Mouse (Mus musculus): ENCODE measurements around the gene Kcnk16. TPM values are rescaled to one million over a fixed set of nuclear protein-coding genes. Genes with fewer than 3 reads are reported as not detected.
A peak's percentile ranks its signal among the peaks of the same experiment; 100 is the strongest.

Kcnk16 gene
- polyA plus RNA-seq, 1 experiment from 2014 or later, result 5.5 TPM

GRCm38 (mm10) chr14:20243158-20243557 lies 25.8 kb downstream of the Kcnk16 start:
- Histone ChIP-seq H3K9me3 (ENCODE audit: control insufficient read depth, low read length) (no peaks in the 10 kb centered on the region), H3K9ac (ENCODE audit: low read length) (no peak overlapping the region), H3K4me1 (replicated peaks; ENCODE audit: control insufficient read depth, insufficient read depth, low read length) (no peaks in the 10 kb centered on the region), H3K27ac (ENCODE audit: low read depth) (no peak overlapping the region), H3K4me2 (ENCODE audit: low read length) (no peak overlapping the region), H3K27me3 (replicated peaks; ENCODE audit: control insufficient read depth, insufficient read depth, low read length) (no peaks in the 10 kb centered on the region), H3K36me3 (ENCODE audit: control insufficient read depth, insufficient read depth, low read length) (no peaks in the 10 kb centered on the region), H3K4me3 (ENCODE audit: low read depth, low read length) (no peak overlapping the region)
- ATAC-seq (replicated peaks; ENCODE audit: low FRiP score, low TSS enrichment, low read depth) (no peak), DNase-seq (ENCODE audit: low spot score) (no peak)
- 77% methylated on average over 3 of the region's 3 CpGs for WGBS

- H3K36me3 ChIP-seq (ENCODE audit: control insufficient read depth, insufficient read depth, low read length), result no peaks in the 10 kb centered on the region
- no peak overlapping the region for H3K9ac ChIP-seq (ENCODE audit: low read length)
- no peak for DNase-seq (ENCODE audit: low spot score)
- H3K27me3 ChIP-seq (replicated peaks; ENCODE audit: control insufficient read depth, insufficient read depth, low read length), result no peaks in the 10 kb centered on the region
- H3K4me3 ChIP-seq (ENCODE audit: low read depth, low read length), result no peak overlapping the region
- H3K4me1 ChIP-seq (replicated peaks; ENCODE audit: control insufficient read depth, insufficient read depth, low read length), result no peaks in the 10 kb centered on the region
- no peak overlapping the region for H3K27ac ChIP-seq (ENCODE audit: low read depth)
- 74% methylated on average over 8 of the region's 8 CpGs for WGBS
- no peak overlapping the region for H3K4me2 ChIP-seq (ENCODE audit: low read length)
- ATAC-seq (replicated peaks; ENCODE audit: low FRiP score, low TSS enrichment, low read depth), result 0 out of 2 replicates have a peak, but pooled peaks have one; percentile 27
- no peaks in the 10 kb centered on the region for H3K9me3 ChIP-seq (ENCODE audit: control insufficient read depth, low read length)
These were observed 26.5 kb downstream of the Kcnk16 start for GRCm38 (mm10) chr14:20242454-20242853.

- H3K9me3 ChIP-seq (ENCODE audit: control insufficient read depth, low read length), result no peaks in the 10 kb centered on the region
- no peaks in the 10 kb centered on the region for H3K36me3 ChIP-seq (ENCODE audit: control insufficient read depth, insufficient read depth, low read length)
- H3K27ac ChIP-seq (ENCODE audit: low read depth), result no peak overlapping the region
- H3K27me3 ChIP-seq (replicated peaks; ENCODE audit: control insufficient read depth, insufficient read depth, low read length), result no peaks in the 10 kb centered on the region
- H3K4me2 ChIP-seq (ENCODE audit: low read length), result no peak overlapping the region
- 90% methylated on average over 2 of the region's 2 CpGs for WGBS
- H3K4me1 ChIP-seq (replicated peaks; ENCODE audit: control insufficient read depth, insufficient read depth, low read length), result no peaks in the 10 kb centered on the region
- DNase-seq (ENCODE audit: low spot score) (no peak), ATAC-seq (replicated peaks; ENCODE audit: low FRiP score, low TSS enrichment, low read depth) (no peak)
- no peak overlapping the region for H3K9ac ChIP-seq (ENCODE audit: low read length)
- no peak overlapping the region for H3K4me3 ChIP-seq (ENCODE audit: low read depth, low read length)
These were observed 34.6 kb downstream of the Kcnk16 start for GRCm38 (mm10) chr14:20234403-20234802.

DNA sequence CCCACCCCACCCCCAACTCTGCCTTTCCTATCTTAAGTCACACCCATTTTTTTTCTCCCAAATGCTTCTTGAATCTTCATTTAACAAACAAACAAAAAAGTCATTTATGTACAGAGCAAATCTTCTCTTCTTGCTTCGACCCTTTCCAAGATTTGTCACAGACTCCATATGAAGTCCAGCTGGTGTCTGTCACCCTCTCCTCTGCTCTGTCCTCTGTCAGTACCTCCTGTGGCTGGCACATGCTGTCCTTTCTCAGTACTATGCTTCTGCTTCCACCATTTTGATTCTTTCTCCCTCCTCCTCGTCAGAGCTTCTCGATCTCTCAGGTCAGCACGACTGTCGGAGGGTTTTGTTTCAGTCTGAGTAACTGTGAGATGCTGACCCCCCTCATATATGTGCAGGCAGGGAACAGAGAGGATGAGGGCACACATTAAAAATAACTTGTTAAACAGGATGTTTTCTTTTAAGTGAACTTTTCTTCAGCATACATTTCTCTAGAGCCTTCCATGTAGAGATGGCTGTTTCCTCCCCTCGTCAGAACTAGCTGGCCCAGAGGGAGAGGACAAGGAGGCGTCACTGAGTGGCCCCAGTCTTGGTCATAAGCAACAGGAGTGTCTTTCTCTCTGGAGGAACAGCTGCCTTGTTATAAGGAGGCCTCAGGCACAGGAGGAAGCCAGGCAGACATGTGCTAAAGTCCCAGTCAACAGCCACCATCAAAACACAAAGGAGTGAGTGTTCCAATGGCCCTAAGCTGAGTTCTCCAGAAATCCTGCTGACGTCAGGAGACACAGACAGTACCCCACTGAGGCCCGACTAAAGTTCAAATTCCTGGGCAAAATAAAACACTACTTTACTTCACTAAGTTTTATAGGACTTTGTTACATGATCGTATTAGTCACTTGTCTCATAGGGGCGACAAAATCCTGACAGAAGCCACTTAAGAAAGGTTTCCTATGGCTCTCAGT lies 35.7 kb downstream of the Kcnk16 start:
- ATAC-seq (replicated peaks; ENCODE audit: low FRiP score, low TSS enrichment, low read depth) (no peak), DNase-seq (ENCODE audit: low spot score) (no peak)
- Histone ChIP-seq H3K4me2 (ENCODE audit: low read length) (no peak overlapping the region), H3K36me3 (ENCODE audit: control insufficient read depth, insufficient read depth, low read length) (no peaks in the 10 kb centered on the region), H3K4me3 (ENCODE audit: low read depth, low read length) (no peak overlapping the region), H3K27ac (ENCODE audit: low read depth) (no peak overlapping the region), H3K27me3 (replicated peaks; ENCODE audit: control insufficient read depth, insufficient read depth, low read length) (no peaks in the 10 kb centered on the region), H3K4me1 (replicated peaks; ENCODE audit: control insufficient read depth, insufficient read depth, low read length) (no peaks in the 10 kb centered on the region), H3K9ac (ENCODE audit: low read length) (no peak overlapping the region), H3K9me3 (ENCODE audit: control insufficient read depth, low read length) (no peaks in the 10 kb centered on the region)
- 71% methylated on average over 11 of the region's 11 CpGs for WGBS

DNA sequence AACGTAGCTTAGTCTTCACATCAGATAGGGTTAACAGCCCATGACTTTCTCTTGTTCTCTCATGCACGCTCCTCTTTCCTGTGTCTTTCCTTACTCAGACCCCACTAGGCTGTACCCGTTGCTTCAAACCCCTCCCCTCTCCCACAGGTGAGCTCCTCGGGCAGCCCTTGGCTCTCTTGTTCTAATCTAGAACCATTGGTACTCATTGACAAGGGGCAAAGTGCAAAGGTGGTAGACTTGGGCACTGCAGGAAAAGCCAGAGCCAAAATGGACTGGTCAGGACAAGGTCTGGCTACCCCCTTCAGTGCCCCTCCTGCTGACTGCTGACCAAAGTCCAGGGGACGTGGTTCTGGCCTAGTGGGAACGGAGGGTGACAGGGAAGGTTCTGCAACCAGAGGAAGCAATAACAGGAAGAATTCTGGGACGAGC lies 38.9 kb downstream of the Kcnk16 start:
- no peak for DNase-seq (ENCODE audit: low spot score)
- Histone ChIP-seq H3K27ac (ENCODE audit: low read depth) (0 out of 2 replicates have a peak overlapping the region, but pooled peaks have one; percentile 11), H3K4me3 (ENCODE audit: low read depth, low read length) (no peak overlapping the region), H3K9ac (ENCODE audit: low read length) (no peak overlapping the region), H3K4me1 (replicated peaks; ENCODE audit: control insufficient read depth, insufficient read depth, low read length) (no peaks in the 10 kb centered on the region), H3K36me3 (ENCODE audit: control insufficient read depth, insufficient read depth, low read length) (no peaks in the 10 kb centered on the region), H3K27me3 (replicated peaks; ENCODE audit: control insufficient read depth, insufficient read depth, low read length) (no peaks in the 10 kb centered on the region), H3K4me2 (ENCODE audit: low read length) (no peak overlapping the region), H3K9me3 (ENCODE audit: control insufficient read depth, low read length) (no peaks in the 10 kb centered on the region)
- ATAC-seq (replicated peaks; ENCODE audit: low FRiP score, low TSS enrichment, low read depth), result no peak
- 70% methylated on average over 7 of the region's 7 CpGs for WGBS

- no peak overlapping the region for H3K4me3 ChIP-seq (ENCODE audit: low read depth, low read length)
- no peak overlapping the region for H3K4me2 ChIP-seq (ENCODE audit: low read length)
- no peaks in the 10 kb centered on the region for H3K4me1 ChIP-seq (replicated peaks; ENCODE audit: control insufficient read depth, insufficient read depth, low read length)
- 0 out of 2 replicates have a peak overlapping the region, but pooled peaks have one; percentile 11 for H3K27ac ChIP-seq (ENCODE audit: low read depth)
- DNase-seq (ENCODE audit: low spot score) (no peak), ATAC-seq (replicated peaks; ENCODE audit: low FRiP score, low TSS enrichment, low read depth) (0 out of 2 replicates have a peak, but pooled peaks have one; percentile 16)
- H3K9me3 ChIP-seq (ENCODE audit: control insufficient read depth, low read length), result no peaks in the 10 kb centered on the region
- WGBS, result 56% methylated on average over 6 of the region's 6 CpGs
- no peak overlapping the region for H3K9ac ChIP-seq (ENCODE audit: low read length)
- H3K27me3 ChIP-seq (replicated peaks; ENCODE audit: control insufficient read depth, insufficient read depth, low read length), result no peaks in the 10 kb centered on the region
- no peaks in the 10 kb centered on the region for H3K36me3 ChIP-seq (ENCODE audit: control insufficient read depth, insufficient read depth, low read length)
These were observed 39.6 kb downstream of the Kcnk16 start for GRCm38 (mm10) chr14:20229437-20229836.

- Histone ChIP-seq H3K9ac (ENCODE audit: low read length) (no peak overlapping the region), H3K4me1 (replicated peaks; ENCODE audit: control insufficient read depth, insufficient read depth, low read length) (no peaks in the 10 kb centered on the region), H3K27ac (ENCODE audit: low read depth) (no peak overlapping the region), H3K4me2 (ENCODE audit: low read length) (no peak overlapping the region), H3K9me3 (ENCODE audit: control insufficient read depth, low read length) (no peaks in the 10 kb centered on the region), H3K27me3 (replicated peaks; ENCODE audit: control insufficient read depth, insufficient read depth, low read length) (no peaks in the 10 kb centered on the region), H3K36me3 (ENCODE audit: control insufficient read depth, insufficient read depth, low read length) (no peaks in the 10 kb centered on the region), H3K4me3 (ENCODE audit: low read depth, low read length) (no peak overlapping the region)
- WGBS, result 51% methylated on average over 4 of the region's 4 CpGs
- ATAC-seq (replicated peaks; ENCODE audit: low FRiP score, low TSS enrichment, low read depth), result no peak
- no peak for DNase-seq (ENCODE audit: low spot score)
These were observed 40.7 kb downstream of the Kcnk16 start for GRCm38 (mm10) chr14:20228336-20228735.

- H3K9ac ChIP-seq (ENCODE audit: low read length), result no peak overlapping the region
- WGBS, result 62% methylated on average over 2 of the region's 2 CpGs
- H3K9me3 ChIP-seq (ENCODE audit: control insufficient read depth, low read length), result no peaks in the 10 kb centered on the region
- ATAC-seq (replicated peaks; ENCODE audit: low FRiP score, low TSS enrichment, low read depth) (no peak), DNase-seq (ENCODE audit: low spot score) (no peak)
- no peaks in the 10 kb centered on the region for H3K36me3 ChIP-seq (ENCODE audit: control insufficient read depth, insufficient read depth, low read length)
- no peak overlapping the region for H3K4me2 ChIP-seq (ENCODE audit: low read length)
- no peaks in the 10 kb centered on the region for H3K4me1 ChIP-seq (replicated peaks; ENCODE audit: control insufficient read depth, insufficient read depth, low read length)
- no peak overlapping the region for H3K4me3 ChIP-seq (ENCODE audit: low read depth, low read length)
- H3K27me3 ChIP-seq (replicated peaks; ENCODE audit: control insufficient read depth, insufficient read depth, low read length), result no peaks in the 10 kb centered on the region
- H3K27ac ChIP-seq (ENCODE audit: low read depth), result no peak overlapping the region
These were observed 42.0 kb downstream of the Kcnk16 start for GRCm38 (mm10) chr14:20226982-20227381.
